In the genomic region with DNA sequence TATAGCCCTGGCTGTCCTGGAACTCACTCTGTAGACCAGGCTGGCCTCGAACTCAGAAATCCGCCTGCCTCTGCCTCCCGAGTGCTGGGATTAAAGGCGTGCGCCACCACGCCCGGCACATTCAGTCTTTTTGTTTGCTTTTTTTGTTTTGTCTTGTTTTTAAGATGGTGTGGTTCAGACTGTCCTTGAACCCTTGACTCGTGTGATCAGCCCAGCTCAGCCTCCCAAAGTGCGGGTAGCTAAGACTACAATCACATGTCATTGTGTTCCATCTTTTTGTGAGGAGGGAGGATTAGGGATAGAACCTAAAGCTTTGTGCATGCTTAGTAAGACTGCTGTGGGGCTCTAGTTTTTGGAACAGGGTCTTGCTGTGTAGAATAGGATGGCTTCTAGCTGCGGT, we compare ENCODE assay signal across 20 mouse cellular contexts. TPM values are rescaled to one million over a fixed set of nuclear protein-coding genes. Genes with fewer than 3 reads are reported as not detected.
"Had no signal": no experiment of that assay in that cellular context is flagged by ENCODE, and none has a peak within 500 bp of the region (broad histone marks: within the 10 kb centered on the region; RNA-seq: fewer than 3 reads in every experiment).

No protein-coding gene starts in this region.

- H3K4me2 ChIP-seq: lung, embryonic 14.5 days; midbrain, embryonic 13.5 days; midbrain, embryonic 15.5 days; neural tube, embryonic 13.5 days; neural tube, embryonic 15.5 days had no signal

- H3K9me3 ChIP-seq: liver, embryonic 15.5 days; midbrain, embryonic 10.5 days; midbrain, embryonic 15.5 days; neural tube, embryonic 13.5 days; neural tube, embryonic 15.5 days had no signal

- ATAC-seq: liver, postnatal 0 days; midbrain, embryonic 13.5 days; midbrain, embryonic 15.5 days had no signal

- H3K27me3 ChIP-seq: liver, embryonic 15.5 days; midbrain, embryonic 13.5 days; midbrain, embryonic 15.5 days; neural tube, embryonic 13.5 days; neural tube, embryonic 15.5 days had no signal

- DNase-seq: liver, postnatal 0 days; lung, embryonic 14.5 days; lung, postnatal 10 days; lung, postnatal 4 days; retina, postnatal 1 day; right cerebral cortex, adult 18-20 months; right cerebral cortex, postnatal 25 days; right cerebral cortex, postnatal 4 days; spleen, adult 18-20 months; thymus, adult 18-20 months; thymus, postnatal 14 days; thymus, postnatal 36 days had no signal

- H3K27ac ChIP-seq: liver, embryonic 15.5 days; midbrain, embryonic 10.5 days; midbrain, embryonic 13.5 days; midbrain, embryonic 15.5 days; neural tube, embryonic 13.5 days; neural tube, embryonic 15.5 days had no signal

- H3K9ac ChIP-seq: liver, embryonic 15.5 days; liver, postnatal 0 days; lung, embryonic 14.5 days; midbrain, embryonic 13.5 days; midbrain, embryonic 15.5 days; neural tube, embryonic 13.5 days; neural tube, embryonic 15.5 days had no signal

- H3K4me3 ChIP-seq: liver, embryonic 15.5 days; midbrain, embryonic 13.5 days; midbrain, embryonic 15.5 days; myocyte; neural tube, embryonic 13.5 days; neural tube, embryonic 15.5 days had no signal

RNA-seq across cellular contexts. Expression of a gene that starts 17.7 kb away (rescaled TPM):
- total RNA-seq: megakaryocyte-erythroid progenitor cell, adult 5-6 weeks had no signal
